Mouse (Mus musculus) T-helper 2 cell (primary cell): ENCODE measurements at regions not wholly inside any gene's neighbourhood (a gene's known extent, or its start where the extent isn't known, plus 50 kb on each side); places are given as distances from the start of the nearest gene placed in this dataset.

Experiments used
- in situ Hi-C: fragments of 300-600 bp; cut with MboI, MseI; formaldehyde crosslinking; loops from one replicate; pipeline ENCODE4 v1.15.1; 2025; ENCODE audit warnings: high pct_unique_total_duplicates

DNA sequence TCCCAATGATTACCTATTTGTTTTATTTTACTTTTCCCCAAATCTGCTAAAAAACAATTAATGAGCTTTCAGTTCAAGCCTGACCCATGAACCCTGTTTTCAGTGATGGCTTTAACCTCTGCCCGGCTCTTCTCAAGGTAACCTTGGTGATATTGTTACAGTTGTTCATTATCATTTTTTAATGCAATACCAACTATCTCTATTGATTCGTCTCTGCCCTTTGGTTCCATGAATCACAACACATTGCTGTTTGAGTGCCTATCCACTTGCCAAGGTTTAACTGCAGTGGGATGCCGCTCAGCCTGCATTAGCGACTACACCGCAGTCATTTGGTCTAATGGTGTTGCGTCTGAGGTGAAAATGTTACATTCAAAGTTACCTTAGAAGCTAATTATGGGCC lies 317.9 kb downstream of the Etnk1 start:
- in situ Hi-C loops: no loop called here

DNA sequence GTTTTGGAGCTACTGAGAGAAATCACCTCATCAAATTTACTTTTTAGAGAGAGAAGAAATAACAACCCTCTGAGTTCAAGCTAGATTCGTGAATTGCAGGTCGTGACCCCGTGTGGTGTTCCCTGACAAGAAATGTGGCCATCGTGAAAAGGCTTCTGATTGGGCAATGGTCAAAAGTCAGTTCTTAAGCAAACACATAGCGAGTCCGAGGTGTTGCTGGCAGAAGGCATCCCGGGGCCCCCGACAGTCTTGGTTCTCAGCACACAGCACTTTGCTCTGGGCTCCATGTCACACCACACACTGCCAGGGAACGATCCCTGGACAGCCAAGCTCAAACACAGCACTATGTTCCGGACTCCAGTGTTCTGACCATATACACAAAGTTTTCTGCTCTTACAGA lies 320.0 kb downstream of the Etnk1 start:
- in situ Hi-C loops: no loop called here

DNA sequence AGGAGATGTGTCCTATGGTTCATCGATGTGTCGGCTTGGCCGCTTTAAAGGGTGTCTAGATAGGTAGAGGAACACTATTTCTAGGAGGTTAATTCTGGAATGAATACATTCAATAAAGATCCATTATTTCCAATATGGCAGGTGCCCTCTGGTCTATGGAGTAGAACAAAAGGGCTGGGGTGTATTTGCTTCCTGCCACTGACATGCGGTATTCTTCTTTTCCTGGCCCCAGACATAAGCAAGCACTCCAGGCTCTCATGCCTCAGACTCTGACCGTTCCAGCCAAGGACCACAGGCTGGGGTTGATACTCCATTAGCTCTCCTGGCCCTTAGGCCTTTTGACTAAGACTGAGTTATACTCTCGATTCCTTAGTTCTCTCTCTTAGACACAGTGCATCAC lies 323.0 kb downstream of the Etnk1 start:
- in situ Hi-C loops: no loop called here

DNA sequence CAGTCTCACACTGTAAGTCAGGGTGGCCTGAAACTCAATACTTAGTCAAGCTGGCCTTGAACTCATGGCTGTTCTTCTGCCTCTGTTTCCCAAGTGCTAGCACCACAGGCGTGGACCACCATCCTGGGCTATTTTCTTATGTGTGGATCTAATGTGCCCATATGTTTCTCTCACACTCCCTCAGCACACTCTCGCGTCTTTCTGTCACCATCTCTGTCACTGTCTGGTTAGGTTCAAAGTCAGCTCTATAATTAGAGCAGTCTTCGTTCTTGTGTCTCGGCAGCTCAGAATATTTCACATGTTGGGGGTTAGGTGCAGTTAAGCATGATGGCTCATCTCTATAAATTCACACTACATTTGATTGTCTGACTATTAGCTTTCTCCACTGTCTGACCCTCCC lies 324.4 kb downstream of the Etnk1 start:
- in situ Hi-C loops: no loop called here

DNA sequence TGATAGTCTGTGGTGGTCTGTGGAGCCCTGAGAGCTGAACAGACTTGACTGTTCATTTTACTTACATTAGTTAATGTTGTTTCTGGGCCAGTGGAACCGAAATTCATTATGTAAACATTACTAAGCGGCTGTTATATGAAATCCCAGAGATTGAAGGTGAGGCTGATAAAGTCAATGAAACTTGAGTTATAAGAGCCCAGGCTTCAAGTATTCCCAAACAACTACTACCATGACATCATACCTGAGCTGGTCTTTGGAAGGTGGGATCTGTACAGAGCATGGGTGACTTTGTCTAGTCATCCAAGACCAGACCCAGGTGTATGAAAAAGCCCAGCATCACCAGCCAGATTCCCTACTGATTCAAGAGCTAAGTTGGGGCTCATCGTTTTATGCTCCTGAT lies 326.5 kb downstream of the Etnk1 start:
- in situ Hi-C loops: no loop called here

DNA sequence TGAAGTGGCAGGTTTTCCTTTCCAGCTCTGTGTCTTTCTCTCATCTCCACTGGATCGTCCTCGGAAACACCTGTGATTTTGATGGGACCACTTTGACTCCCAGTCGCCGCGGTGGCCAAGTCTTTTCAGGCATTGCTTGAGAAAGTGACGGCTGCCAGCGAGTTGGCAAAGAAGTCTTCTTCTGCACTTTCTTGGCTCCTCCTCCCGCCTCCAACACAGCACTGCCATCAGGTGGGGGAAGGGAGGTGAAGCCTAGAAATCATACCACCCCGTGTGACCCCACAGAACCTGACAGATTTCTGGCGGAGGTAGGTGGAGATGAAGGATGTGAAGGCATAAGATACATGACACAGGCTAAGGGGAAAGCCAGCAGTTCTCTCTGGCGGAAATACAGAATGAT lies 327.3 kb downstream of the Etnk1 start:
- in situ Hi-C loops: no loop called here

DNA sequence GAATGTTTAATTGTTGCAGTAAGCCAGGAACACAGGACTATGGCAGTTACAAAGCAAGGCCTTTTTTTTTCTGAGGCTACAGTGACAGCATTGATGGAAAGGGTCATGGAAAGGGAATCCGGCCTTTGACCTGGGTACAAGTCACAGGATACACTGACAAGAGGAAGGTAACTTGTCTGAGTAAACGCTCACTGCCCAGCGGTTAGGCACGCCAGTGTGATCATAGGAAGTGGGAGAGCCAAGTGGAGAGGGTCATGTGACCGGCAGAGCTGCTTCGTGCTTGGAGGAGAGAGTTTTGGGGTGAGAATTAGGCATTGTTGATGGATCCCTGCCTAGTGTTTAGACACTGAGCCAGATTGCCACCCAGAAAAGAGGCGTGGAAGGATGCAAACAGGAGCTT lies 327.9 kb downstream of the Etnk1 start:
- in situ Hi-C loops: no loop called here

DNA sequence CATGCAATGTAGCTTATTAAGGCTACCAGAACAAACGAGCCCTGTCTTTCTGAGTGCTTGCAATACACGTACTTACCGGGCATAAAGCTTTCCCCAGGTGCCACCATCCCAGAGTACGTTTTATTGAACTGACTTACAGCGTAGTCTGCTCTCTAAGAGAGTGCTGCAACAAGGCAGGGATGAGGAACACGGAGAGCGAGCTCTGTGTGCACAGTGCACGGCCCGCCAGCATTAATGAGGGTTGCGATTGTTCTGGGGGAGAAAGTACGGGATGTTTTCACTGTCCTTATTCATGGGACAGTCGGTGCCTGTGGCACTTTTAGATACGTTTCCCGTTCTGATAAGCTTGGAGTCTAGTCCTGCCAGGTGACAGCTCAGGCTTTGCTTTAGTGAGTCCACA lies 331.7 kb downstream of the Etnk1 start:
- in situ Hi-C loops: no loop called here

DNA sequence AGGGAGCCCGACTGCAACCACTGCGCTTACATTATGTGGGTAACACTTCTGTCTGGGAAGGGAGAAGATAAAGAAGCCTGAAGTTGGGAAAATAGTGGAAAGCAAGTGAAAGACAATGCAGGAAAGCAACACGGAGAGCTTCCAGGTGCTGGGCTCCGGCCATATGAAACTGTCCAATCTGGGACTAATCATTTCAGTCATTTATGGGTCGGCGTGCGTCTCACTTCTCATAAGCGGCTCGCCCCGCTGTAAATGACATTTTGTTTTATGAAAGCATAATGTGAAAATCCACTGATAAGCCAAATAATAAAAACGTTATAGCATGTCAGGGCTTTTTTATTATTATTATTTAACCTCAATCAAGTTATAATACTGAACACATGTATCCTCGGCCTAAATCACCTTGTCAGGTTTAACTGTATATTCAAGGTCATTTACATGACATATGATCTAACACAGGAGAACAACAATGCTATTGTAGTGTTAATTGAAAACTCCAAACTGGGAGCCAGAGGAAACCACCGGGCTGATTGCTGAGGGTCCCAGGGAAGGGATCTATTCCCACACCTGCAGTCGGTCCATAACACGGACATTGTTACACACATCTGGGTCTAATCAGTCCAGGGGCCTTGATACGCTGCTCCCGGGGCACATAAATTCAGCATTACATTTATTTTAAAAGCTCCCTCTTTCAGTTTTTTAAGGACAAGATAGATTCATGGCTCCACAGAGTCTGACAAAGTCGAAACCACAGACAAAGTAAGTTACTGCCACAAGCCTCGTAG lies 332.4 kb downstream of the Etnk1 start:
- in situ Hi-C loops: no loop called here

DNA sequence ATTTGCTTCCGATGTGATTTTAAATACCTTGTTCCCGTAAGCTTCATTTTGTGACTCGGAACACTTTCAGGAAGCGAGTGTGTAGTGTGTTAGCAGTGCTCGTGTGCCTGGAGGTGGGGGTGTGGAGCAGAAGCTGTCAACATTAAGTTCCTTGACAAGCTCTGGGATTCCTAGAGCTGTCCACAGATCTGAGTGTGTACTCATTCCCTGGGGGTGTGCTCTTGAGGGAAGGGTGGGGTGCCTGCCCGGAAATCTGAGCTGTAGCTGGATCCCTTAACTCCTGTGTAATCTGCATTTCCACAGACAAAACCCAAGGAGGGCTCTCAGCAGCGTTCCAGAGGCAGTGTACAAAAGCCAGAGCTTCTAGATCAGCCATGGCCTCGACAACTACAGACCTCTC lies 335.8 kb downstream of the Etnk1 start:
- in situ Hi-C loops: no loop called here

DNA sequence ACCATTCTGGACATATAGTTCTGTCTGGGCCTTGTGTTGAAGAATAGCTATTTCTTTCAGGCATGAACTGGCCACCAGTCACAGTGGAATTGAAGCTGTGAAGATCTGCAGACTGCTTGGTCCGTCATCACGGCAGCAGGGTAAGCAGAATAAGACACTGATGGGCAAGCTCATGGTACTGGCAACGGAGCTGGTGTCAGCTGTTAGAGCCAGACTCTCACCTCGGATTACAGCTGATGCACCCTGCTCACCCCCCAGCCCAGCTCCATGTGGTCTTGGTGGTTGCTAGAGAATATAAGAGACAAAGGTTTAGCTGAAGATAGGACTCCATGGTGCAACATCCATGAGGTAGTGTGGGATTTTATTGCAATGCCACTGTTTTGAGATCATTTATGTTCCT lies 336.9 kb downstream of the Etnk1 start:
- in situ Hi-C loops: no loop called here

DNA sequence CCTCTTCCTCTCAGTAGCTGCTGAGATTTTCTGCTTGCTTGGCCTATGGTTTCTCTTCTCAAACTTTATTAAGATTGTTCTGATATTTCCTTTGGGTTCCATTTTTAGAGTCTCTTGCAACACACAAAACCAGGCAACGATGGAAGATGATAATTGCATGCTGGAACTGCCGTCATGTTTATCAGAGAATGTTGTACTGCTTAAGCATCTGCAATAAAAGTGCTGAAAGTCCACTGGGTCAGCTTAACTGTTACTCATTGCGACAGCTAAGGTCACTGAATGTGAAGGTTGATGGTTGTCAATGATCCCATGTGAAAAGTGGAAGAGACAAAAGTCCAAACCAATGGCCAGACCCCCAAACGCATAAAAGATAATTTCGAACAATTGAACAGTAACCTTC lies 346.4 kb downstream of the Etnk1 start:
- in situ Hi-C loops: no loop called here

DNA sequence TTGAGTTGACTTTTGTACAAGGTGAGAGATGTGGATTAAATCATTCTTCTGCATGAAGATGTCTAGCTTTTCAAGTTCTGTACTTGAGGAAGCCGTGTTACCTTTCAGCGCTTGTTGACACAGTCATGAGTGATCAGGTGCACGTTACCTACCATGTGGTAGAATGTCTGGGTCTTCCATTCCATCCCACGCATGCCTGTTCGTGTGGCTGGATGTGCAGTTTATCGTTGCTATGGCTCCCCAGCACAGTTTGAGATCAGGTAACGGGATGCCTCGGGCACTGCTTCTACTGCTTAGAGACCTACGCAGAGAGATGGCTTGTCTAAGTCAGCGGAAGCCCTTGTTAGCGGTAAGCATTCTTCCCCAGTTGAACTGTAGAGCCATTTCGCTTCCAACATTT lies 348.1 kb downstream of the Etnk1 start:
- in situ Hi-C loops: no loop called here

DNA sequence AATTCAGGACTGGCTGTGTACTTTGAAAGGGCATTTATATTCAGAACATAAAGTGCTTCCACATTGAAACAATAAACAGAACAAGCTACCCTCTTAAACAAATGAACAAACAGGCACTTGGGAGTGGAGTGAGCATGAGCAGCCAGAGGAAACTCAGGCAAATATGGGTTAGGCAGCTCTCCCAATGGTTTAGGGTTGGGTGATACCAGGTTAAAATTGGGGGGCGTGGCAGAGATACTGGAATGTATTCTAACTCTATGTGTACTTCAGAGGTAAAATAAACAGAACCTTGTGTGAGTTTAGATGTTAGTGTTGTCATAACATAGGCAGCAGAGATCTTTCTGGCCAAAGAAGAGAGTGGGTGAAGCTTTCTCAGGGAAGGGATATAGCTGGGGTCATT lies 349.7 kb downstream of the Etnk1 start:
- in situ Hi-C loops: no loop called here

DNA sequence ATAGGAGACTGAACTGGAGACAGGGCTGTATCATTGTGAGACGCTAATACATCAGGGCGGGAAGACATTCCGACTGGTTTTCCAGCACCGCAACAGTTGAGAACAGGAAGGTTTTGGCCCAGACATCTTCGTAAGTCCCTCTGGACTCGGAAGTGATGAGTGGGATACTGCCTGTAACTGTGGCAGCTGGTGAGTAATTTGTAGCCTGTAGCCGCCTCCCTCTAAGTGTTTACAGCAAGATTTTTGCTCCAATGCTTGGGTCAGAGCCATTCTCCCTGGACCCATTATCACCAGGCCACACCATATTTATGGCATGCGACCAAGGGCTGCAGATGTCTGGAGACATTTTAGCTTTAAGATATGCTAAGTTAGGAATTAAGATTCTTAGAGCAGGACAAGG lies 351.5 kb downstream of the Etnk1 start:
- in situ Hi-C loops: no loop called here

DNA sequence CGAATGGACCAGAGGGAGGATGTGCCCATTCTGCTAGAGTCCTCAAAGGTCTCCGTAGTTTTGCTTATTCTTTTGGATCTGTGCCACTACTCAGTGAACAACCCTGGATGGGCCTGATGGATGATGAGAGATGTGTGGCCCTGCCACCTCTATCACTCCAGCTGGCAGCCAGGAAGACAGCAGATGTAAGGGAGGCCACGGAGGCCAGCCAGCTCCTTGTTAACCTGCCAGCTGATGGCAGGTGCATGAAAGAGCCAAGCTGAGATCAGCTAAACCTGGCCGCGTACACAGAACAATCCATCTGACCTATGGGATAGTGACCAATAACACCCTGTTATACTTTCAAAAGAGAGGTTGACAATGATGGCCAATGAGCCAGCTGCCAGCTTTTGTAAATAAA lies 352.6 kb downstream of the Etnk1 start:
- in situ Hi-C loops: no loop called here

DNA sequence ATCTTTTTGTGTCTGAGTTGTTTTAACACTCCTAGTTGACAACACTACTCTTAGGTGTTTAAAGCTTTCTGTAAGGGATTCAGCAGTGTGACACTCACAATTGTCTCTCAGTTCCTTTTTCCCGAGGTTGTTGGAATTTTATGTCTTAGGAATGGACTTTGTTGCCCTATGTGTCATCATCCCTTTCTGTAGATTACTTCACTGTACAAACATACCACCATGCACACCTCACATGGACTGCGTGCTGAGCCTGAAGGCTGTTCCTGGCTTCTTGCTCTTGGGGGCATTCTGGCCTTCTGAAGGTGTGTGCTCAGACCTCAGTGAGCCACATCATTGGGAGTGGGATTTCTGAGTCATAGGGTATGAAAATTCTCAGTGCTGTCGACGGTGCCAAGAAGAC lies 358.1 kb downstream of the Etnk1 start:
- in situ Hi-C loops: no loop called here

DNA sequence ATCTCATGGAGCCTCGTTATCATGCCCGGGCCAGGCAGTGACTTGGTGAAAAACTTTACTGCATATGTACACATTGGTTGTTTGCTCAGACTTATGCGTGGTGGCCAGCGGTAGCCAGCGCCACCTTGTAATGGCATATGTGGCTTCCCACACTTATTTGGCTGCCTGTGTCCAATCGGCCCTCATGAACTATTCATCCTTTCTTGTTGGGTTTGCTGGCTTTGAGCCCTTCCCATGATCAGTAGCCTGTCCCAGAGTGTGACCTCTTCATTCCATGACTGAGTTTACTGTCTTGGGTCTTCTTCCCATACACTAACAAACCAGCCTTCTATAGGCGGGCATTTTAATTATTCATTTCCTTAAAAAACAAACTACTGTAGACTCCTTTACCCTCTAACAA lies 361.9 kb downstream of the Etnk1 start:
- in situ Hi-C loops: no loop called here

DNA sequence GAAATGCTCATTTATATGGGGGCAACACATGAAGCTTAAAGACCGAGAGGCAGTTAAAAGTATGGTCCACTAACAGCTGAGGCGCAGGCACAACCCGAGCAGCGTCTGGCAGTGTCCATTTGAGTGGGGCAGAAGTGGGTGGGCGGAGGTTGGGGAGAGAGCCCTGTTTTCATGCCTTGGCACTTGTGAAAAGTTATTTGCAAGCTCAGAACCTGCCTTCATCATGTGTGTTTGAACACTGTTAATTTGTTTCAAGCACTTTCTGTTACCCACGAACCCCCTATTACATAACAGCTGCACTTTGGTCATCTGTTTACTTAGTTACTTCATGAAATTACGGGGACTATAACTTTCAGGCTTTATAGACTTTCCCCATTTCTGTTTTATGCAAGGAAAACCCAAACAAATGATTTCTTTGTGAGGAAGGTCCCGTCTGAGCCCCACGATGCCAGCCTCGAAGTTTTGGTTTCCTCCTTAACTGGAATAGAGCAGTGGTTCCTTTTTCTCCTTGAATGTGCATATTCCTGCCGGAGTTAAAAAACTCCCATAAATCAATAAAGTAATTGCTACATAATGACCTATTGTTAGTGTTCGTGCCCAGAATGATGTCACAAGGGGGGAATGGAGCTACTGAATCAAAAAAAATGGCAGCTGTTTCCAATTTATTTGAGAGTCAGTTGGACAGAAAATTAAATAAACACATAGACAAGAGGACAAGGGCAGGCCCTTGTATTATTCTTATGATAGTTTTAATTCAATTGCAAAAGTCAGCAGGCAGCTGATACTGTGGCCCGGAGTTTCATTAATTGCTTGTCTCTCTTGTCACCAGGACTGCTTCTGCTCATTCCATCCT lies 363.6 kb downstream of the Etnk1 start:
- in situ Hi-C loops: no loop called here

DNA sequence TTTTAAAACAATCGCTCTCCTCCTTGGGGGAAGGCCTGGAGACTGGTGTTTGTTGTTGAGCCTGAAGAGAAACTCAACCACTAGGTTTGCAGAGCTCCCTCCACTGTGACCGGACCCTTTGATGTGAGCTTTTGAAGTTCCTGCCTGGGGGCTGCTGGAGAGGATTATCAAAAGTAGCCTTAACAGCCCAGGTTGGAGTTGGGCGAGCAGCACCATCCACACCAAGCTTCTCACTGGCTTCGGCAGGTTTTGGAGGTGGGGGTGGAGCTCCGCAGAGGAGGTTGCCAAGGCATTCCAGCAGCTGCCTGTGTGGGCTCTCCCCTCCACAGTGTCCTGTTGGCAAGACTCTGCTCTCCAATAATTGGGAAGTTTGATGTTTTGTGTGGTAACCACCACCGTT lies 364.5 kb downstream of the Etnk1 start:
- in situ Hi-C loops: no loop called here

DNA sequence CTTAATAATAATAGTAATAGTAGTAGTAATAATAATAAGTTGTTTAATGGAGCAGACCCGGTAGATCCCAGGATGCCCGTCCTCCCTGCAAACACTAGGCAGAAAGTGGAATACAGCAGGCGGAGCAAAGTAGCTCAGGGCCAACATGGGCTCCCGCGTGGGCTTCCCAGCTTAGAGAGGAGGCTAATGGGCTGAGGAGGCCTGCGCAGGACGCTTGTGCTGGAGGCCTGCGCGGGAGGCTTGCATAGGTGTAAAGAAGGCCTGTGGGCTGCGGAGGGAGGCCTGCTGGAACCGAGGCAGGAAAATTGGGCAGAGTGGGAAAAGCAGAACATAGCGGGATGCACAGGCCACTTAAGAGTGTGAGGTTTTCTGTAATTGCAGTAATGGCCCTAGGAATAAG lies 365.4 kb downstream of the Etnk1 start:
- in situ Hi-C loops: no loop called here

DNA sequence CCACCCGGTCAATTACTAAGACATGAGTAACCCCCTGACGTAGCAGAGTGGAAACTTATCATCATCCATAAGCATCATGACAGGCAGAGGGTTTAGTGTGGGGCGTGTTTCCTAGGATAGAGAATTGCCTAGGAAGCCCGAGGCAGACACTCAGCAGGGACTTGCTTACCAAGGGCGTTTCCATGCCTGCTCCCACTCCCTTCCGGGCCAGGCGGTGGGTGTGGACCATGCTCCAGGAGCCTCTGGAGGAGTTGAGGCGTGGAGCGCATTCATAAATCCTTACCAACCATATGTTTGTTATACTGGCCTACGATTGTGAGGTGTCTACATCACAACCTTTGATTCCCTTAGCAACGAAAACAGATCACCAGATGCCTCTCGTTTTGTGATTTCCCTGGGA lies 368.2 kb downstream of the Etnk1 start:
- in situ Hi-C loops: no loop called here

DNA sequence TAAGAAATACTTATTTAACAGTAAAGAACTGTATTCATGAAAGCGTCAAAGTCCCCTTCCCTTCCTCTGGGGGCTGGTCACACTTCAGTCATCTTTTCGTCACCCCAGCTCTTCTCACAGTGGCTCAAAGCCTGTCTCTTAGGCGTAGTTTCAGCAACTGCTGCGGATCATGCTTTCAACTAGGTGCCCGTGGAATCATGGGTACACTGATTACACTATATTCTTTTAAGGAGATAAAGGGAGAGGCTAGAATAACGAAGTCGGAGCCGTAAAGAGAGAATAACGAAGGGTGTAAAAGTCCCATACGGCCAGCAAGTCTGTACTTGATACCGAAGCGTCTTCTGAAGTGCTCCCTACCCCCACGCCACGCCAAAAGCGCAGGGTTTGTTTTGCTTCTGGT lies 368.7 kb downstream of the Etnk1 start:
- in situ Hi-C loops: no loop called here
